Mouse (Mus musculus) gastrocnemius, adult 2 months (tissue): ENCODE measurements around the gene Crtc1. TPM values are rescaled to one million over a fixed set of nuclear protein-coding genes. Genes with fewer than 3 reads are reported as not detected.

ENCODE experiments used
- DNase-seq: peaks from one replicate; pipeline ENCODE4 v3.0.0; 2022
- H3K27ac ChIP-seq: fragments of 200-600 bp; 2 replicates; pipeline ENCODE4 v1.8.1; 2022; ENCODE audit warnings: mild to moderate bottlenecking
- H3K4me3 ChIP-seq: fragments of 200-600 bp; 2 replicates; pipeline ENCODE4 v1.8.1; 2022; ENCODE audit warnings: mild to moderate bottlenecking, moderate library complexity
- CTCF ChIP-seq: fragments of 200-600 bp; IDR thresholded peaks from 2 replicates; pipeline ENCODE4 v1.8.1; 2022; ENCODE audit warnings: antibody characterized with exemption, mild to moderate bottlenecking, moderate library complexity
- intact Hi-C: fragments of 180-260 bp; cut with DNase I; formaldehyde crosslinking; loops from one replicate; pipeline ENCODE4 v1.15.1; 2025
- total RNA-seq, 2 experiments: library from RNA; stranded (reverse); gene quantifications; 2 replicates each; pipeline ENCODE4 v1.2.3; 2021

The Crtc1 gene
- total RNA-seq, 2 experiments from 2014 or later, result 8.9 to 9.5 TPM

DNA sequence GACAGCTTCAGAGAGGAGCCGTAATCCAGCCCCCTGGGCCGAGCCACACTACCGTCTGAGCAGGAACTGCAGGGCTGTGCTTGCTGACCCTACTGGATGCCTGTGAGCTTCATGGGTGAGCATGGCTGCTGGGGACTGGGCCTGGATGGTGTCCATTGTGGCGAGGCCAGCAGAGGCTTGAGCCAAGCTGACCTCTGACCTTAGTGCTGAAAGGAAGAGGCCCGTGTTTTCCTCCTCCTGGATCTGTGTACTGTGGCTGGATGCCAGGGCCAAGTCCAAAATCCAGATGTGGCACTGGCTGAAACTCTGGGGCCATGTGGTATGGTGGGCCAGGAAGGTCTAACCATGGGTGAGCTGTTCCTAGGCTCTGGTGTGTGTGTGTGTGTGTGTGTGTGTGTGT, 75.3 kb downstream of the Crtc1 start:
- DNase-seq, result peak; percentile 62
- Histone ChIP-seq H3K27ac (no peak overlapping the region), H3K4me3 (no peak overlapping the region)
- TF ChIP-seq CTCF, result no peak
- intact Hi-C loops, result no loop called here

GRCm38 (mm10) chr8:70361484-70362032, 77.8 kb downstream of the Crtc1 start:
- H3K27ac ChIP-seq, result peak overlapping the region; percentile 64
- TF ChIP-seq CTCF, result no peak
- no peak overlapping the region for H3K4me3 ChIP-seq
- intact Hi-C loops, result no loop called here
- peak; percentile 59 for DNase-seq

DNA sequence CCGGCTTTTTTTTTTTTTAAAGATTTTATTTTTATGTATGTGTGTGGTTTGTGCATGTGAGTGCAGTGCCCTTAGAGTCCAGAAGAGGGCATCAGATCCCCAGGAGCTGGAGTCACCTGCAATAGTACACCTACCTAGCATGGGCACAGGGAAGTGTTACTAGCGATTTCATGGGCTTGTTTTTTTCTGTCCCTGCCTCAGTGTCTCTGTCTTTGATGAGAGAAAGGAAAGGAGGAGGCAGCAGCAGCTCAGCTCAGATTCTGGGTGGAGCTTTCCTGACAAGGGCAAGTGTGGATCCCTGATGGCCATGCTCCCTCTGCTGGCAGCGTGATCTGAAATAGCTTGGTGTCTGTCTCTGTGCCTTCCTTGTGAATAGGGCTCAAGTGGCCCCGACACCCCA, 78.6 kb downstream of the Crtc1 start:
- H3K27ac ChIP-seq, result peak overlapping the region; percentile 64
- no peak for DNase-seq
- intact Hi-C loops, result no loop called here
- TF ChIP-seq CTCF, result peak; percentile 47
- H3K4me3 ChIP-seq, result no peak overlapping the region

DNA sequence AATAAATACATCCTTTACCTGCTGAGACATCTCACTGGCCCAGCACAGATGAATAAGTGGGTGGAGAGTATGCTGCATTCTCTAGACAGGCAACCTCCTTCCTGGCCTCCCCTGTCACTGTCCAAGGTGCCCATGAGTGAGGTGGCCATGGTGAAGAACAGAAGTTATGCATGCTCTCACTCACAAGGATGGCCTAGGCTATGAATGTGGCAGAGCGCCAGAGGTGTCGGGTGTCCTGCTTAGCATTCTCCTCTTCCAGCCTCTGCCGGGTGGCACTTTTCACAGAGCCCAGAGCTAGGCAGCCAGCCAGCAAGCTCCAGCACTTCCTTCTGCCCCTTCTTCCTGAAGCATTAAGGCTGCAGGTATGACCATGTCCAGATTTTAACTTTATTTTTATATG, 80.0 kb downstream of the Crtc1 start:
- H3K27ac ChIP-seq, result no peak overlapping the region
- no peak overlapping the region for H3K4me3 ChIP-seq
- peak; percentile 90 for DNase-seq
- intact Hi-C loops, result no loop called here
- no peak for TF ChIP-seq CTCF

GRCm38 (mm10) chr8:70356111-70356510, 83.3 kb downstream of the Crtc1 start:
- H3K4me3 ChIP-seq, result no peak overlapping the region
- TF ChIP-seq CTCF, result no peak
- no peak overlapping the region for H3K27ac ChIP-seq
- no peak for DNase-seq
- intact Hi-C loops, result no loop called here

DNA sequence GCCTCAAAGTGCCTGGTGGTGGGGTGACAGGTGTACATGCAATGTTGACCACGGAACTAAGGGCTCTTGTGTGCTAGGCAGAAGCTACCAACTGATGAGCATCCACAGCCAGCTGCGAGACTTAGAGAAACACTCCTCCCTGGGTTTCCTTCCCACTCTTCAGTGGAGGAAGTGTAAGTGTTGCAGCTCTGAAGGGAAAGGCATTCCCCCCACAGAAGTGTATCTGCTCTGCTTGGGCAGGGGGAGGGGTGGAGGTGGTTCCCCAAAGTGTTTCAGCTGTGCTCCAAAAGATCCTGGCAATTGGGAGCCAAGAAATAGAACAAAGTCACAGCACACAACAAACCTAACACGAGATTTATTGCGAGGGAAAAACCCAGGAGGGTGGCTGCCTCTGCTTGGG, 85.4 kb downstream of the Crtc1 start:
- TF ChIP-seq CTCF, result no peak
- no peak for DNase-seq
- intact Hi-C loops, result no loop called here
- Histone ChIP-seq H3K4me3 (peak overlapping the region; percentile 98), H3K27ac (peak overlapping the region; percentile 89)

DNA sequence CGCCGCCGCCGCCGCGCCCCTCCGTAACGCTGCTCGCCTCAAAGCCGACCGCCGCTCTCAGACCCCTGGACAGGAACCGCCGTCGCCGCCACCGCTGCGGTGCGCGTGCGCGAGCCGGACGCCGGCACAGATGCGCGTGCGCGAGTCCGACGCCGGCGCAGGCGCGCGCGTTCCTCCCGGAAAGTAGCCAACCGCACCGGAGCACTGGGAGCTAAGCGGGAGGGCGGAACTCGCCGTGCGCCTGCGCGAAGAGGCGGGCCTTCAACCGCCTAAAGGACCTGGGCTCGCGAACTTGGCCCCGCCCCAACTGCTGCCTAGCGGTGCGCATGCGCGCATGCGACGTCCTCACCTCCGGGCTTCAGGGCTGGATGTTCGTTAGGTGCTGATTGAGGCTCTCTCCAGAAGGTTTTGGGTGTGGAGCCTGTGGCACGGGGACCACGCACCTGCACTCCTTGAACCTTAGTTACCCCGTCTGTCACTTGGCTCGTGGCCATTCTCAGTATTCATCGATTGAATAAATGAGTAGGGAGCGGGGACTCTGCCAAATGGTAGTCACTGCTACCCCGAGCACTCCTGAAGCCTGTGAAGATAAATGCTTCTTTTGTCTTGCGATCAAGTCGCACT, 86.1 kb downstream of the Crtc1 start, which contains the start of gene Upf1:
Upf1 (minus strand) TSS at position 85 of the 624 bp plus-strand sequence.
- TF ChIP-seq CTCF, result no peak
- intact Hi-C loops, result no loop called here

GRCm38 (mm10) chr8:70352657-70353151, 86.7 kb downstream of the Crtc1 start:
- intact Hi-C loops, result no loop called here
- DNase-seq, result no peak
- TF ChIP-seq CTCF, result no peak
- Histone ChIP-seq H3K27ac (peak overlapping the region; percentile 90), H3K4me3 (peak overlapping the region; percentile 98)

More for the DNA sequence above, 86.1 kb downstream of the Crtc1 start, which contains the start of gene Upf1:
- H3K27ac ChIP-seq, result peak within 1 kb of the TSS; percentile 90
- peak within 1 kb of the TSS; percentile 98 for H3K4me3 ChIP-seq
- peak; percentile 100 for DNase-seq

DNA sequence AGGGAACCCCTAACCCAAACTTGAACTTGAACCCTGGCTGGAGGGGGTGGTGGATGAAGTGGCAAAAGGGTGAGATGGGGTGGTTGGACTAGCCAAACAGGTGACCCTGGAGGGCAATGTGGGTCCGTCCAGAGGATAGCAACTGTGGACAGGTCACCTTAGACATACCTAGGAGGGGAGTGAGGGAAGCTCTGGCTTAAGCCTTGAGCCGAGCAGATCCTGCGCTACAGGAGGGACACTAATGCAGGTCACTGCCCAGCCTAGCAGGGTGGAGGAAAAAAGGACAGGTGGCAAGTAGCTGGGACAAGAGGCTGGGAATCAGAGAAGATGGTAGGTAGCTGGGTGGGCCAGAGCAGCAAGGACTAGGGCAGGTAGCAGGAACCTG, 87.4 kb downstream of the Crtc1 start:
- H3K27ac ChIP-seq, result peak overlapping the region; percentile 90

DNA sequence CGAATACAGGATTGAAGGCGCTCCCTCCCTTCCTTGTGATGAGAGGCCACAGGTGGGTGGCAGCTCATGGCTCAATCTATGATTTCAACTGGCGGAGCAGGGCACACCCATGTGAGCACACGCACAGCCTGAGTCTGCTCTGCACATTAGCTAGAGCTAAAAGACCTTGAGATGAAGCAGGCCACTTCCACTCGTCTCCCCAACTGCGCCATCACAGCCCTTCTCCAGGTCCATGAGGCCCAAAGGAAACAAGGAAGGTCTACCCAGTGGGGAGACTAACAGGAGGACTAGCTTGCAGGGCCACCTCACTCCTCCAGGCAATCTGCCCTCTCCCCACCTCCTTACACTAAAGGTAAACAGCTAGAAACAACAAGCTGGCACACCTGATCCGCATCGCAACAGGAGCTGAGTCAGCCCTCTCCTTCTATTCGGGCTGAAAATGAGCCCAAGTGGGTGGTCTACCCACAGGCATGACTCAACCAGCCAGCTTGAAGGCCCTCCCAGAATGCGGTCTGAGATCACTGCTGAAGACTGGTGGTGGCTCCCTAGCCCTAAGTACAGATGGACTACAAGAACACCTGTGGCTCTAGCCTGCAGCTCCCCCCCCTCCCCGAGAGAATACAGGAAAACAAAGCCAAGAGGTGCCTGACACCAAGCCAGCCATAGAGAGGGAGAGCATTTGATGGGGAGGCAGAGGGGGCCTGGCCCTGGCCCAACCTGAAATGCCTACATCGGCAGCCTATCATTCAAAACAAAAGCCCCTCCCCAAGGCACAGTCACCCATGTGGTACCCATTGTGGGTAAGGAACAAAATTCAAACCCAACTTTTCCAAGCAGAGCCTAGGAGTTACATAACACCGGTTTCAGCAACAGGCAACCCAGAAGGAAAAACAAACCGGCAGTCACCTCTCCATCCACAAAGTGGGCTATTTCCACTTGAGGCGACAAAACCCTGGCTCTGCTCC, 88.1 kb downstream of the Crtc1 start:
- H3K27ac ChIP-seq, result peak overlapping the region; percentile 90
- peak overlapping the region; percentile 98 for H3K4me3 ChIP-seq
- intact Hi-C loops, result no loop called here
- DNase-seq, result no peak
- no peak for TF ChIP-seq CTCF

More for the DNA sequence above, 87.4 kb downstream of the Crtc1 start:
- no peak for DNase-seq
- intact Hi-C loops, result no loop called here
- no peak for TF ChIP-seq CTCF
- H3K4me3 ChIP-seq, result peak overlapping the region; percentile 98

DNA sequence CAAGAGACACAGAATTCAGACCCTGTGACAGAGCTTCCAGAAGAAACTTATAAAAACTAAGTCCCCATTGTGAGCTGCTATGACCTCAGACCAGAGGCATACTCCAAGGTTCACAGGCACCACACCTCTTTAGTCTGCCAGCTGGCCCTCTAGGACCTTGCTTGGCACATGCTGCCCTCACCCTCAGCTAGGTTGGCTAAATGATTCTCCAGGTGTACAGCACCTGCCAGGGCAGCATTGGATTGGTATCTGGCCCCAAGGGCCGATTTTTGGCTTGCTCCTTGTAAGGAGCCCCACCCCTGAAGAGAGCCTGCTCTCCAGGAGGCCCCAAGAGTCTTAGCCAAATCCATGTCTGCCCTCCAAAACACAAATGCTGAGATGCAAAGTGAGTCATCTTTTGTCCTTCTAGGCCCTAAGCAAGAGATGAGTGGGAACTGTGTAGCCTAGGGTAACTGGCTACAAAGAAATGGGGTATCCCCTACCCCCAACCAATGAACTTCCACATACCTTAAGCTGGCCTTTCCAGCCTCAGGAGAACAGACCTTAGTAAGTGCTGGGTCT, 91.4 kb downstream of the Crtc1 start:
- Histone ChIP-seq H3K4me3 (no peak overlapping the region; the same call in none of the 2 replicates), H3K27ac (peak overlapping the region; percentile 74)
- intact Hi-C loops, result no loop called here
- TF ChIP-seq CTCF, result no peak
- DNase-seq, result no peak

DNA sequence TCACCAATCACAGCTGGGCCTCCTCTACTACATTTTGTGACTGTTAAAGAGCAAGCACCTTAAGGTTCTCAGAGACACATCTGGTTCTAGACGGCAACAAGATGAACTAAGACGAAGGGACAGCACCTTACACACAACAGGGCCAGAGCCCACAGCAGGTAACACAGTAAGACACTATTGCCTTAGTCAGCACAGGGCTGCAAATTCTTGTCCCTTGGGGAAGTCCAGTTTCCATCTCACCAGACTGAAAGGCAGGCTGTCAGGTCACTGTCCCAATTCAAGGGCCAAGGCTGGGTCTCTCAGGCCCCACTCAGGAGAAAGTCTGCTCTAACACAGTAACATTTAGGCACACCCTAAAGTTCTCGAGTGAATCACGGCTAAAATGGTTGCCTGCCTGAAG, 91.9 kb downstream of the Crtc1 start:
- Histone ChIP-seq H3K27ac (peak overlapping the region; percentile 74), H3K4me3 (no peak overlapping the region)
- TF ChIP-seq CTCF, result no peak
- no peak for DNase-seq
- intact Hi-C loops, result no loop called here
